Mouse (Mus musculus) ES-E14 (cell line): ENCODE data around the gene Npff. TPM values are rescaled to one million over a fixed set of nuclear protein-coding genes. Genes with fewer than 3 reads are reported as not detected.

Experiments used
- DNase-seq: peaks from one replicate; pipeline ENCODE4 v3.0.0-alpha.2; 2013; ENCODE audit warnings: low read depth, low spot score
- H3K27ac ChIP-seq: 2 replicates; pipeline ENCODE4 v1.5.1; 2012; ENCODE audit warnings: low read depth, mild to moderate bottlenecking, low read length, moderate library complexity, mixed read lengths; ENCODE audit not compliant: poor library complexity, insufficient read depth, severe bottlenecking
- H3K36me3 ChIP-seq: 2 replicates; pipeline ENCODE4 v1.6.1; 2012; ENCODE audit warnings: mild to moderate bottlenecking, low read length, moderate library complexity, mixed read lengths; ENCODE audit not compliant: control insufficient read depth, poor library complexity, insufficient read depth, severe bottlenecking
- H3K4me1 ChIP-seq, 2 experiments: fragments of 150-350 bp in 1 of 2; sonication (generic) in 1 of 2; 2 replicates each; pipeline ENCODE4 v1.6.1; 2012; ENCODE audit warnings: low read length in 2 of 2, mild to moderate bottlenecking in 1 of 2, mixed read lengths in 1 of 2; ENCODE audit not compliant: control insufficient read depth in 2 of 2, insufficient read depth in 2 of 2, poor library complexity in 1 of 2
- H3K4me3 ChIP-seq, 2 experiments: fragments of 150-350 bp in 1 of 2; sonication (generic) in 1 of 2; 2 replicates each; pipeline ENCODE4 v1.5.1; 2012; ENCODE audit warnings: low read length in 2 of 2, low read depth in 1 of 2, mild to moderate bottlenecking in 1 of 2, mixed read lengths in 1 of 2; ENCODE audit not compliant: insufficient read depth in 1 of 2, poor library complexity in 1 of 2, severe bottlenecking in 1 of 2
- H3K9ac ChIP-seq: 2 replicates; pipeline ENCODE4 v1.6.1; 2012; ENCODE audit warnings: low read depth, mild to moderate bottlenecking, low read length, mixed read lengths; ENCODE audit not compliant: poor library complexity, insufficient read depth, severe bottlenecking
- H3K9me3 ChIP-seq: fragments of 150-350 bp; sonication (generic); 2 replicates; pipeline ENCODE4 v1.6.1; 2012; ENCODE audit warnings: low read depth, mild to moderate bottlenecking, low read length; ENCODE audit not compliant: control insufficient read depth, insufficient read depth
- CHD2 ChIP-seq: IDR thresholded peaks from 2 replicates; pipeline ENCODE4 v1.6.1; 2014; ENCODE audit warnings: mild to moderate bottlenecking, low read depth, low read length, inconsistent platforms
- HCFC1 ChIP-seq: IDR thresholded peaks from 2 replicates; pipeline ENCODE4 v1.6.1; 2012; ENCODE audit warnings: low read length, inconsistent platforms, borderline replicate concordance; ENCODE audit not compliant: insufficient read depth
- MAFK ChIP-seq: IDR thresholded peaks from 2 replicates; pipeline ENCODE4 v1.6.1; 2014; ENCODE audit warnings: mild to moderate bottlenecking, low read depth, low read length, inconsistent platforms; ENCODE audit not compliant: insufficient read depth
- ZC3H11A ChIP-seq: IDR thresholded peaks from 2 replicates; pipeline ENCODE4 v1.6.1; 2012; ENCODE audit warnings: low read depth, mild to moderate bottlenecking, inconsistent platforms, low read length, borderline replicate concordance
- ZNF384 ChIP-seq: IDR thresholded peaks from 2 replicates; pipeline ENCODE4 v1.6.1; 2012; ENCODE audit warnings: low read depth, low read length, inconsistent platforms
- in situ Hi-C, 2 experiments: fragments of 600-800 bp; cut with MboI; formaldehyde crosslinking; loops; one replicate each; pipeline ENCODE4 v1.15.1; 2025; ENCODE audit warnings: low sequenced_read_pairs in 2 of 2, inconsistent platforms in 1 of 2; ENCODE audit not compliant: unreplicated experiment in 2 of 2
- total RNA-seq: library from RNA; depleted of rRNA; stranded (reverse); fragments of 300-350 nt; gene quantifications from 2 replicates; pipeline ENCODE4 v1.2.3, GENCODE M21; 2012

The Npff gene
- total RNA-seq, 1 experiment = 2.6 TPM

DNA sequence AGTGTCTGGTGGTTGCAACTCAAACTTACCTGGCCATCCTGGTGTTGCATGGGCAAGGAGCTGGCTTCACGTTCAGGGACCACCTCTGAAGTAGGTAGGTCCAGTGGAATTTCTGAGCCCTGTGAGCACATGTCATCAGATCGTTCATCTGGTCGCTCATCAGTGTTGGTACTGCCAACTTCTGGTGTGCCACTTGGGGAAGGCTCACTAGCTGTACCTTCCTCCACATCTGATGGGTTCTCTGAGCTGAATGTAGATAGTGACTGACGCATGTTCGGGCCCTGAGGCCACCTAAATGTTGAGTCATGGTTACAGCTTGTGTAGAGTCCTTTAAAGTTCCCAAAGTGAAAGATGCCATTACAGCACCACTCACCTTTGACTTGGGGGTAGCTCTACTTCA, 24.3 kb downstream of the Npff start:
- H3K27ac ChIP-seq = no peak overlapping the region
- peaks cover 0 to 12% of the 10 kb centered on the region in 2 experiments; a peak in 2 of 4 replicates for H3K4me1 ChIP-seq
- H3K9ac ChIP-seq = no peak overlapping the region
- peaks cover 59% of the 10 kb centered on the region for H3K36me3 ChIP-seq
- H3K4me3 ChIP-seq = no peak overlapping the region
- in situ Hi-C loops = no loop called here
- H3K9me3 ChIP-seq = no peaks in the 10 kb centered on the region
- TF ChIP-seq ZNF384 = no peak
- no peak for DNase-seq

DNA sequence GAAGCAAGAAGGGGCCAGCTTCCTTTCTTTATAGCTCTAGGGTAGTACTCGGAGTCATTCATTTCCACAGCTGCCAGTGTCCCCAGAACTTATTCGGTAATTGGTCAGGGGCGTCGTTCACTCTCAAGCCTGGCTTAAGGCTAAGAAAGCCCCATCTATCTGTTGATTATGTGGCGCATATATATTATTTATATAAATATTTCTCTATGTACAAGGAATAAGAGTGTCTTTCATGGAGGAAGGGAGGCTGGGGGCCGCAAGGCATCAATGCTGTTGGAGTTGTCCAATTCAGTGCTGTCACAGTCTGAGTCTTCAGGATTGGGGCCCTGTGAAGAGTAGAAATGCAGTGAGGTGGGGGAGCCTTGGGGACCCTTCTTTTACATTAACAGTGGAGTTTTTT, 24.9 kb downstream of the Npff start:
- no peak overlapping the region for H3K9ac ChIP-seq
- no peak overlapping the region for H3K27ac ChIP-seq
- H3K9me3 ChIP-seq = no peaks in the 10 kb centered on the region
- in situ Hi-C loops = loop anchor here in 1 of 2 experiments (25.0 kb wide), 1 partner anchor 413 kb away; no protein-coding TSS in a partner anchor
- H3K4me3 ChIP-seq = no peak overlapping the region
- DNase-seq = no peak
- no peak for TF ChIP-seq HCFC1
- no peak for TF ChIP-seq ZNF384
- no peak for TF ChIP-seq CHD2
- no peak for TF ChIP-seq MAFK
- no peak for TF ChIP-seq ZC3H11A
- peaks cover 0 to 8% of the 10 kb centered on the region in 2 experiments; a peak in 2 of 4 replicates for H3K4me1 ChIP-seq
- H3K36me3 ChIP-seq = peaks cover 59% of the 10 kb centered on the region

- H3K27ac ChIP-seq = no peak overlapping the region
- no peaks in the 10 kb centered on the region for H3K9me3 ChIP-seq
- H3K36me3 ChIP-seq = peaks cover 58% of the 10 kb centered on the region
- in situ Hi-C loops = loop anchor here in 1 of 2 experiments (25.0 kb wide), 1 partner anchor 412 kb away; no protein-coding TSS in a partner anchor
- H3K9ac ChIP-seq = no peak overlapping the region
- peaks cover 0 to 8% of the 10 kb centered on the region in 2 experiments; a peak in 2 of 4 replicates for H3K4me1 ChIP-seq
- no peak for DNase-seq
- TF ChIP-seq ZNF384 (no peak), MAFK (no peak), CHD2 (no peak), ZC3H11A (no peak), HCFC1 (no peak)
- no peak overlapping the region for H3K4me3 ChIP-seq
Observed at GRCm38 (mm10) chr15:102499370-102499769, 25.4 kb downstream of the Npff start.

DNA sequence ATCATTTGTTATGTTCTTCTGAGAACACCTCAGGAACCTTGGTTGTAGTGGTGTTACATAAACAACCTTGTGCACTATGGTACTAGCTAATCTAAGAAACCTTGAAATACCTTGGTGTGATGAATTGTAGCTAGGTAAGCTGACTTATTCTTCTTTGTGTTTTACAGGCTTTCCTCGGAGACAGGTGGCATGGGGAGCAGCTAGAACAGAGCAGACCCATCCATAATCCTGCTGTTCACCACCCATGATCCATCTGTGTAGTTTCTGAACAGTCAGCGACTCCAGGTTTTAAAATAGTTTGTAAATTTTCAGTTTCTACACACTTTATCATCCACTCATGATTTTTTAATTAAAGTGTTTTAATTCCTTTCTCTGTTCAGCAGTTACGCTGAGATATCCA, 26.4 kb downstream of the Npff start:
- TF ChIP-seq MAFK (no peak), ZNF384 (no peak), CHD2 (no peak), ZC3H11A (no peak), HCFC1 (no peak)
- H3K4me1 ChIP-seq = peaks cover 0 to 8% of the 10 kb centered on the region in 2 experiments; a peak in 2 of 4 replicates
- no peak for DNase-seq
- H3K4me3 ChIP-seq = no peak overlapping the region
- H3K9ac ChIP-seq = no peak overlapping the region
- in situ Hi-C loops = loop anchor here in 1 of 2 experiments (25.0 kb wide), 1 partner anchor 411 kb away; no protein-coding TSS in a partner anchor
- no peaks in the 10 kb centered on the region for H3K9me3 ChIP-seq
- peaks cover 52% of the 10 kb centered on the region for H3K36me3 ChIP-seq
- no peak overlapping the region for H3K27ac ChIP-seq

- no peak for DNase-seq
- no peak overlapping the region for H3K27ac ChIP-seq
- peaks cover 45% of the 10 kb centered on the region for H3K36me3 ChIP-seq
- no peak for TF ChIP-seq HCFC1
- no peak for TF ChIP-seq CHD2
- no peak for TF ChIP-seq ZC3H11A
- no peak for TF ChIP-seq MAFK
- TF ChIP-seq ZNF384 = no peak
- no peak overlapping the region for H3K4me3 ChIP-seq
- in situ Hi-C loops = loop anchor here (10.0 to 25.0 kb wide), 3 partner anchors 183 to 403 kb away; no protein-coding TSS in a partner anchor
- no peaks in the 10 kb centered on the region for H3K9me3 ChIP-seq
- H3K9ac ChIP-seq = no peak overlapping the region
- peaks cover 0 to 4% of the 10 kb centered on the region in 2 experiments; a peak in 1 of 4 replicates for H3K4me1 ChIP-seq
Observed at GRCm38 (mm10) chr15:102487664-102488063, 37.1 kb downstream of the Npff start.
